Mouse (Mus musculus) retina, adult 2 months (tissue): ENCODE data around the gene Fam184a.
"Not testable (repeated sequence)": the region's sequence is repeated elsewhere in the genome, so short reads cannot be mapped to it uniquely, and the experiment has no call there.

ENCODE experiments used
- DNase-seq: peaks from one replicate; pipeline ENCODE4 v3.0.0-alpha.2; 2012; ENCODE audit warnings: low read depth, low spot score

The Fam184a gene

GRCm38 (mm10) chr10:53688952-53689584 is 61.9 kb downstream of the Fam184a start:
- DNase-seq = no peak

GRCm38 (mm10) chr10:53688533-53688932 is 62.4 kb downstream of the Fam184a start:
- no peak for DNase-seq

- no peak for DNase-seq
Observed at GRCm38 (mm10) chr10:53687888-53688287, 63.0 kb downstream of the Fam184a start.

GRCm38 (mm10) chr10:53685806-53686205 is 65.1 kb downstream of the Fam184a start:
- DNase-seq = no peak

GRCm38 (mm10) chr10:53683226-53683625 is 67.7 kb downstream of the Fam184a start:
- no peak for DNase-seq

GRCm38 (mm10) chr10:53679690-53680557 is 71.0 kb downstream of the Fam184a start:
- DNase-seq = no peak

- DNase-seq = no peak
Observed at GRCm38 (mm10) chr10:53661788-53662187, 89.1 kb downstream of the Fam184a start.

- DNase-seq = not testable (repeated sequence)
Observed at GRCm38 (mm10) chr10:53654239-53654638, 96.7 kb downstream of the Fam184a start.

- DNase-seq = no peak
Observed at GRCm38 (mm10) chr10:53650683-53651082, 100.2 kb downstream of the Fam184a start.

GRCm38 (mm10) chr10:53641507-53641906 is 109.4 kb downstream of the Fam184a start:
- peak; percentile 16 for DNase-seq

GRCm38 (mm10) chr10:53635246-53635971 is 115.5 kb downstream of the Fam184a start:
- no peak for DNase-seq

GRCm38 (mm10) chr10:53634160-53634559 is 116.8 kb downstream of the Fam184a start:
- no peak for DNase-seq

- DNase-seq = not testable (repeated sequence)
Observed at GRCm38 (mm10) chr10:53630339-53630738, 120.6 kb downstream of the Fam184a start, which contains the start of gene Mcm9. Mcm9 (minus strand) TSS chr10:53630439.

- DNase-seq = peak; percentile 92
Observed at GRCm38 (mm10) chr10:53629918-53630250, 121.0 kb downstream of the Fam184a start.

GRCm38 (mm10) chr10:53629247-53629917 is 121.5 kb downstream of the Fam184a start:
- peak; percentile 79 for DNase-seq

GRCm38 (mm10) chr10:53615850-53616616 is 134.9 kb downstream of the Fam184a start:
- no peak for DNase-seq

- no peak for DNase-seq
Observed at GRCm38 (mm10) chr10:53613955-53614354, 137.0 kb downstream of the Fam184a start.

- DNase-seq = no peak
Observed at GRCm38 (mm10) chr10:53612172-53612571, 138.8 kb downstream of the Fam184a start.

GRCm38 (mm10) chr10:53608274-53608673 is 142.6 kb downstream of the Fam184a start:
- no peak for DNase-seq

GRCm38 (mm10) chr10:53605328-53605727 is 145.6 kb downstream of the Fam184a start:
- no peak for DNase-seq

- DNase-seq = no peak
Observed at GRCm38 (mm10) chr10:53598821-53599220, 152.1 kb downstream of the Fam184a start.
